Mouse (Mus musculus) lung, adult 2 months (tissue): Measurements from ENCODE around the gene Tmem145.

ENCODE experiments used
- CTCF ChIP-seq: fragments of 200-500 bp; IDR thresholded peaks from 2 replicates; pipeline ENCODE4 v1.5.1; 2011; ENCODE audit warnings: mild to moderate bottlenecking, low read length, control low read depth; ENCODE audit not compliant: insufficient read depth
- POLR2A ChIP-seq: fragments of 200-500 bp; IDR thresholded peaks from 2 replicates; pipeline ENCODE4 v1.6.1; 2011; ENCODE audit warnings: low read depth, mild to moderate bottlenecking, control low read depth, low read length, borderline replicate concordance; ENCODE audit errors: extremely low read depth

- TF ChIP-seq CTCF: no peak
- TF ChIP-seq POLR2A: no peak
These were observed 41.7 kb upstream of the Tmem145 start for GRCm38 (mm10) chr7:25263968-25264870.
